Mouse (Mus musculus): Measurements from ENCODE around the gene Tob1.
A peak's percentile ranks its signal among the peaks of the same experiment; 100 is the strongest.

Tob1 gene

GRCm38 (mm10) chr11:94211124-94211603 is at the start of gene Tob1:
Gene Tob1, plus strand, starts transcription at chr11:94211454.
- peak; percentile 98 to 99 for DNase-seq (ENCODE audit: low spot score in 2 of 2)

- no peak for DNase-seq (ENCODE audit: low spot score in 2 of 2)
Measured at GRCm38 (mm10) chr11:94161867-94162581, 49.2 kb upstream of the Tob1 start.

GRCm38 (mm10) chr11:94163005-94163767 is 48.1 kb upstream of the Tob1 start:
- no peak for DNase-seq (ENCODE audit: low spot score in 2 of 2)

DNA sequence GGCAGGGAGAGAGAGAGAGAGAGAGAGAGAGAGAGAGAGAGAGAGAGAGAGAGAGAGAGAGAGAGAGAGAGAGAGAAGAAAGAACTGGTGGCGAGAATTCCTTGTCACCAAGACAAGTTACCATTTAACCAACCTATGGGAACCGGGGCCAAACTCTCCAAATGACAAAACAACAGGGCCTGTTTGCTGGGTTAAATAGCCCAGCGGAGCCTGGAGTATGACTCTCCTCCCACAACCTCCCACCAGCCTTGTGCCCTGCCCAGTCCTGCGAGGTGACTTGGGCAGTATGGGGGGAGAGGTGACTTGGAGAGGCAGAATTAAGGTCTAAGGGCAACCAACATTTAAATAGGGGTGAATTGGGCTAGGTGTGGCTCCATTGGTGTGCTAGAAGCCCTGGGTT is 45.5 kb upstream of the Tob1 start:
- no peak for DNase-seq (ENCODE audit: low spot score in 2 of 2)

DNA sequence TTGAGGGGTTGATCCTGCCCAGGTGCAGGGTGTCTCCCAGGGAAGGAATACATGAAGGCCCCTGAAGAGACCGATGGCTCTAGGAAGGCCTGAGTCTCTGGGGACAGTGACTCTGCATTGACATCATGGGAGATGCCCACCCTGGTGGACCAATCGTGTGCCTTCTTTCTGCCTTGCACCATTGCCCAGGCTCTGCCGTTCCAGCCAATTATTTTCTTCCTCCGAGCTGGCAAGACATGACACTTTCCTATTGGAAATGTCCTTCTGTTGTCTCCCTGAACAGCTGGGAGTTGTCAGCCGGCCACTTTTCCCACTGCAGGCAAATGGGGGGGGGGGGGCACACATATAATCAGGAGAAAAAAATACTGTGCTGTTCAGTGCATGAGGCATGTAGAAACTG is 43.0 kb upstream of the Tob1 start:
- DNase-seq (ENCODE audit: low spot score in 2 of 2) = no peak

DNA sequence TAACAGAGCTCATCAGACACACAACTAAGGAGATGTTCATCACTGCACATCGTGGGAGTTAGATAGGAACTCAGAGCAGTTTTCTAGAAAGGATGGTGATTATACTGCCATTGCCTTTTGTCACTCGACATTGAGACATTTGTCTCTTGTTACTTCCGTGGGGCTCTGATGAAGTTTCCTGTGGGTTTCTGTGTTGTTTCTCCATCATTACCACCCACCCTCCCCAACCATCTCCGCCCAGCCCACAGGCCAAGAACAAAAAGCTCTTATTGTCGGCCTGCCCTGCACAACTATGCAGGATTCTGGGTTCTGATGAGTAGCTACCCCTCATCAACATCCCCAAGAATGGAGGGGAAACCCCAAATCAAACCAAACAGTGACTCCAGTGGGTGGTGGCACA is 41.7 kb upstream of the Tob1 start:
- no peak for DNase-seq (ENCODE audit: low spot score in 2 of 2)

DNA sequence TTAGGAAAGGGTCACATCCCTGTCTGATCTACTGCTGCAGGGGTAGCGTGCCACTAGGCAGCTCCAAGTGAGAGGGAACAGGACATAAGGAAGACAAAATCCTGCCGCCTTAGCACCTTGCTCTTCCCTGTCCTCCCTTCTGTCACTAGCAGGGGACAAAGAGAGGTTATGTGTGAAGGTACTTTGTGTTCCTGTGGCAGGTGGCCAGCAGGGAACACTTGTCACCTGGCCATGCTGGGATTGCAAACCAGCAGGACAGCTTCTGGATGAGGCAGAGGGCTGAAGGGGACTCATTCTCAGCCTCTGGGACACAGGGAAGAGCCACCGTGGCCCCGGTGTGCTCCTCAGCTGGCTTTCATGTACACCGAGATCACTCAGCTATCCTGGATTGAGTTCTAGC is 39.6 kb upstream of the Tob1 start:
- DNase-seq (ENCODE audit: low spot score in 2 of 2) = no peak

DNA sequence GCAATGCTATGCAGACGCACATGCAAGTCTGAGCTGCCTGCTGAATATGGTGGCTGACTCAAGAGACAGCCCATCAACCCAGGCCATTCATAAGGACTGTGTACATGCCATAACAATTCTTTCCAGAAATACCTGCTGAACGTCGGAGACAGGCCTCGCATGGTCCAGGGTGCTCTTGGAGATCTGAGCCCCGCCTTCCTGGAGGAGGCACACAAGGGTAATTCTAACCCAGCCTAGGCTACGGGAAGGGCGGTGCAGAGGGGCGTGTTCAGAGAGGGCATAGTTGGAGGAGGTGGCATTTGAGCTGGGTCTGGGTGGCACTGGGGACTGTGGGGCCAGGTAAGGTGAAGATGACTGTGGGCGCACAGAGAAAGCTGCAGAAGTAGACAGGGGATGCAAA is 39.1 kb upstream of the Tob1 start:
- no peak for DNase-seq (ENCODE audit: low spot score in 2 of 2)

DNA sequence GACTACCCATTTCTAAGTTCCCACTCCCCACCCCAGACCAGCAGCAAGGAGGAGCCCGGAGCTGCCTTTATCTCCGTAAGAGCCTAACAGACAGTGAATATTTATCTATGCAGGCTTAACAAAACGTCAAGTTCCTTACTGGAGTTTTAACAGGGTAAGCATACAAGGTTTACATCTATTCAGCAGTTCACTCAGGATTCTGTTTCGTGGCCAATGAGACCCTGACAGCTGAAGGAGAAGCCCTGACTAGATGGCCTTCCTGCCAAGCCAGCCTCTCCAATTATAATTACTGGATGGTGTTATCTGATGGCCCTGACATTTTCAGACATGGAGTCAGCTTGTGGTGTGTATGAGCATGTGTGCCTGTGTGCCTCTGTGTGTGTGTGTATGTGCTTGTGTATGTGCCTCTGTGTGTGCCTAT is 37.5 kb upstream of the Tob1 start:
- DNase-seq (ENCODE audit: low spot score in 2 of 2) = no peak

DNA sequence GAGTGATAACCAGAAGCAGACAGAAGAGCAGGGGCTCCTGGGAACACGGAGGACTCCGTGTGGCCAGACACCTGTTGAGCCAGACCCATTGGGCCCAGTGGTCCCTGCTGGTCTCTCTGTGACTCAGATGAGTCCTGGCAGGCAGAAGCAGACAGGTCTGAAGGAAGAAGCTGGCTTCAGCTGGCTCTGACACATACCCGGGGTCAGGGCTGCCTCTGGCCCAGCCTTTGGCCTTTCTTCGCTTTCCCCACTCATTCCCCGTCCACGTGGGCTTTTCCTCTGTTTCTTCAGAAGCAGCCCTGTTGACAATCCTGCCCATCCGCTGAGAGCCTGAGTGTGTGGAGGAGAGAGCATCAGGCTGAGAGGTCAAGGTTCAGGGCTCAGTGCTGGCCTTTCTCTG is 36.0 kb upstream of the Tob1 start:
- DNase-seq (ENCODE audit: low spot score in 2 of 2) = no peak

DNA sequence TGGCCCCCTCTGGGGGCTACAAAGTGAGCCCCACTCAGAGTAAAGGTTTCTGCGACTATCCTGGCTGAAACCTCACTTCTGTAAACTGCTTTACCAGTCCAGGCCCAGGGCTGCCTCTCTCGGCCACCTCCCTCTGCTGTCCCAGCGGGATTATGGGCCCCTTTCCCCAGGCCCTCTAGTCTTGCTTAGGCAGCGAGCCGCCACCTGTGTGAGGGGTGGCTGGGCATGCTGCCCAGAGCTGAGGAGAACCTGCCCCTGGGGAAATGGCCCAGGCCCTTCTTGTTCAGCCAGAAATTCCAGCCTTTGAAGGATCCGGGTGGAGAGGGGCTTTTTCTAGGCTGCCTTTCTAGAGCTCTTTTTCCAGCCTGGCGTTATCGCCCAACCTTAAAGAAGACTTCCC is 35.6 kb upstream of the Tob1 start:
- DNase-seq (ENCODE audit: low spot score in 2 of 2) = no peak

DNA sequence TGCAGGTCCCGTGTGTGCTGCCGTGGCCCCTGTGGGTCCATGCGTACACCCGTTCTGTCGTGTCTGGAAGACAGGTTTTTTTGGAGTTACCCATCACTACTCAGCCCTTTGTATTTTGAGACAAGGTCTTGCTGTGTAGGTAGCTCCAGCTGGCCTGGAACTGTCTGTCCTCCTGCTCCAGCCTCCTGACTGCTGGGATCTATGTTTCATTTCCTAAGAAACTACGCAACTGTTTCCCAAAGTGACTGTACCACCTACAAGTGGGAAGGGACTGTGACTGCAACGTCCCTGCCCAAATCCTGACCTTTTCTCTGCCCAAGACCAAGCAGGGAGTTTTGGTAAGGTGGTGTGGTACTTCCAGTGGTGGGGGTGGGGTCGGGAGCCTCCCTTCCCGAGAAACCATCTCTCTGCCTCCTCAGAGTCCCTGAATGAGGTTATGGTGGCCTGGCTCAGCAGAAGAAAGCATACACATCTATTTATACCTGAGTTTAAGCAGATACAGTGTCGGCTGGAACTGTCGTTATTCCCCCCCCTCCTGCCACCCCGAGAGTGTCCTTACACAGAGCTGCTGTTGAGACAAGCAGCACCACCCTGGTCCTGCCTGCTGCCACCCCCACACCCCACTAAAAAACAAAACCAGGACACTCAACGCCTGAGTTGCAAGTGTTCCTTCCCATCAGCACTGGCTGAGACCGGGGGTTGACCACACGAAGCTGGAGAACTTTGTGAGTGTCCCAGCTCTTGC is 33.2 kb upstream of the Tob1 start:
- DNase-seq (ENCODE audit: low spot score in 2 of 2) = no peak

DNA sequence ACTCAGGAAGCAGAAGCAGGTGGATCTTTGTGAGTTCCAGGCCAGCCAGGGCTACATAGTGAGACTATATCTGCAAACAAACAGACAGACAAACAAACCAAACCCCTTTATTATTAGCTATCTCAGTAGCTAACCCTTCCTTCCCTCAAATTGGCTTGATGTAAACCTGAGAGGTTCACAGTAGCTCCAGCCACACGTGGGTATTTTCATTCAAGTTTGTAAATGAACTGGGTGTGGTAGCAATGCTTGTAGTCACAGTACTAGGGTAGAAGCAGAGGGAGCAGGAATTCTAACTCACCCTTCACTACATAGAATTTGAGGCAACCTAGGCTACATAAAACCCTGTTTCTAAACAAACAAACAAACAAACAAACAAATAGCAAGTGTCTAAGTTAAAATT is 31.5 kb upstream of the Tob1 start:
- no peak for DNase-seq (ENCODE audit: low spot score in 2 of 2)

GRCm38 (mm10) chr11:94180194-94180593 is 31.1 kb upstream of the Tob1 start:
- no peak for DNase-seq (ENCODE audit: low spot score in 2 of 2)

DNA sequence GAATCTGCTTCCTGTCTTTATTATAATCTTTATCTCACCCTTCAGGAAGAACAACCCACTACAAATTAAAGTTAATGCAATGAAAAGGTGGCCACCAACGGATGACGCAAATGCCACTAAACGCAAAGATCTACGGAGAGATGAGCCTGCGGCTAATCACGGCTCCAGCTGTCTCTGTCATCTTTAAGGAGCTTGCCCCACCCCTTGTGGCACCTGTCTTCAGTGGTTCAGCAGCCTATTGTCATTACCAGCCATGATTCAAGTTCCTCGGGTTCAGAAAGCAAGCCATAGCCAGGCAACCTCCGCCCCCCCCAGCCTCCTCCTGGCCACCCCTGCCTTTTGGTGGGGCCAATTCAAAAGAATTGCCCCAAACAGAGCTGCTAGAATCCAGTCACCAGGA is 29.6 kb upstream of the Tob1 start:
- no peak for DNase-seq (ENCODE audit: low spot score in 2 of 2)

DNA sequence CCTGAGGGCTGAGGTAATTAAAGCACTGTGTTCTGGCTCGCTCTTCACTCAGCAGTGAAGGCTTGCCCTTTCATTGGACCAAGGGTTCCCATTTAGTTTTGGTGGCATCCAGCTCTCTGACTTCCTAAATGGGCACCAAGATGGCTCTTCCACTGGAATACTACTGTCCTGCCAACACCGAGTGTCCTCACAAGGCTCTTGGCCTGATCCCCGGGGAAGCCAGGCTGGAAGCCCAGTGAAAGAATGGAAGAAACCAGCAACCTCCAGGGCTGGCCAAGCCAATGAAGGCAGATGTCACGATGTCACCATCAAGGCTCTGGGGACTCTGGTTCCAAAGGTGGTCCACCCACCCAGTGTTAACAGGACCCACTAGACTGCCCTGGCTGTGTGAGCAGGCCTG is 28.5 kb upstream of the Tob1 start:
- no peak for DNase-seq (ENCODE audit: low spot score in 2 of 2)

- no peak for DNase-seq (ENCODE audit: low spot score in 2 of 2)
Measured at GRCm38 (mm10) chr11:94183120-94183519, 28.1 kb upstream of the Tob1 start.

DNA sequence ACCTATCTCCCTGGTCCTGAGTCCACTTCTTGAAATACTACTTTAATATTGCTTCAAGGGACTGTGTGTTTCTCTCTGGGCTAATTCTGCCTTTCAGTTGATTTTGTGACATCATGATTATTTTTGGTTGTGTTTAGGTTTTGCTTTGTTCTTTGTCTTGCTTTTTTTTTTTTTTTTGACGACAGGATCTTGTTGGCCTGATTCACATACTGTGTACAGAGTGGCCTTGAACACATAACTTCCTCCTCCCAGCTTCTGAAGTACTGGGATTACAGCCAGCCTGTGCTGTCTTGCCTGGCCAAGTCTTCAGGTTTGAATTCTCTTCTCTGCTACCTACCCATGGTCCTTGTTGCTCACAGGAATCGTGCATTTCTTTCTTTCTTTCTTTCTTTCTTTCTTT is 27.6 kb upstream of the Tob1 start:
- DNase-seq (ENCODE audit: low spot score in 2 of 2) = no peak

DNA sequence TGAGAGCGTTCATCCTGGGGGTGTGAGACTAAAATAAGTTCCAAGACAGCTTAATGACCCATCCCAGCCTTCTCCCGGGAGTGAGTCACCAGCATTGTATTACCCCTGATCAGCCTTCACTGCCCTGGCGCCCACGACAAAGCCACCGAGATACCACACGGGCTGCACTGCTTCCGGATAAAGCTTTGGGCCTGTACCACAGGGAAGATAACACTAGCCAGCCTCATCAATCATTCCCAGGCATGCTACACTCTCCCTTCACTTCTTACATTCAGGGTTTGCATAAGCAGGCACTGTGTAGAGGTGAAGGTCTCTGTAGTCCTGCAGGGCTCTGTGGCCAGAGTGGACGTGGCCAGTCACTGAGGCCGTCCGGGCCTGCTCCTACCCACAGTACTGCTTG is 21.7 kb upstream of the Tob1 start:
- no peak for DNase-seq (ENCODE audit: low spot score in 2 of 2)

- DNase-seq (ENCODE audit: low spot score in 2 of 2) = no peak
Measured at GRCm38 (mm10) chr11:94190665-94191064, 20.6 kb upstream of the Tob1 start.

DNA sequence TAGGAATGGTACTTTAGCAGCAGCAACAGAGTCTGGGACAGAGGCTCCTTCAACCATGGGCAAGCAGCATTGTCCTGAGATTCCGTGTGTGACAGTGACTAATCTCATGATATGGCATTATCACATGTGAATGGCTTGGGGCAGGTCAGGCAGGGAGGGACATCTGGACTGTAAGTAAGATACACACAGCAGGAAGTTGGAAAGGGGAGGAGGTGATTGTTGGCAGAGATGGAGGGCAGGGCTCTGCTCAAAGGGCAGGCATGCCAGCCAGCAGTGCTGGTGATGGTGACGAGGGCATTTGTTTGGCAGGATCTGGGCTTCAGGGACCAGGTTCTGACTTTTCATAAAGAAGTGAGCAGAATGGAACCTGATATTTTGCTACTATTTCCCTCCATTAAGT is 18.1 kb upstream of the Tob1 start:
- DNase-seq (ENCODE audit: low spot score in 2 of 2) = no peak

DNA sequence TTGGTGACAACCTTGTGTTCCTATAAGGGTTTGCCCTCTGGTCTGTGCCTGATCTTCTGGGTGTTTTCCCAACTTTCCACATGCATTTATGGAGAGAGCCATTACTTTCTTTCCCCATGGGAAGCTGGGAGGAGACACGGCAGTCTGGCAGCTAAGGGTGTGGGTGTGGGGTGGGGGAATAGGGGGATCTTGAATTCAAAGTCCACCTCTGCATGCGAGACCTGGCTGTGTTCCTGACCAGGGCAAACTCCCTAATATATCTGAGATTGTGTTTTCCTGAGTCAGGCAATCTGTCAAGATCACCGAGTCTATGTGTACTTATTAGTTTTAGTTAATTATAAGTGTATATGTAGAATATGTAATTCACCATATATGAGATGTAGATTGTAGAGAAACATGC is 14.9 kb upstream of the Tob1 start:
- no peak for DNase-seq (ENCODE audit: low spot score in 2 of 2)

All from spleen, postnatal 4 days (tissue).